ENCODE assay signal across 12 mouse cellular contexts in genomic region chr15:68801763-68802162, GRCm38 (mm10).
"Had no signal": no experiment of that assay in that cellular context is flagged by ENCODE, and none has a peak within 500 bp of the region (broad histone marks: within the 10 kb centered on the region; RNA-seq: fewer than 3 reads in every experiment).

No protein-coding gene starts in this region.

- H3K4me3 ChIP-seq: intestine, embryonic 15.5 days; kidney, embryonic 15.5 days; limb, embryonic 10.5 days; liver, embryonic 15.5 days; midbrain, embryonic 13.5 days had no signal

- H3K27ac ChIP-seq: intestine, embryonic 15.5 days; kidney, embryonic 15.5 days; limb, embryonic 10.5 days; liver, embryonic 15.5 days; midbrain, embryonic 13.5 days; stomach, postnatal 0 days had no signal

- DNase-seq: kidney, adult 18-20 months; kidney, postnatal 14 days; lung, adult 2 months; lung, postnatal 36 days; thymus, adult 18-20 months; thymus, postnatal 14 days had no signal
